Mouse (Mus musculus): ENCODE data around the gene Slc38a6. TPM values are rescaled to one million over a fixed set of nuclear protein-coding genes. Genes with fewer than 3 reads are reported as not detected.

Slc38a6 gene
- polyA plus RNA-seq, 1 experiment from 2014 or later = 7.3 TPM

DNA sequence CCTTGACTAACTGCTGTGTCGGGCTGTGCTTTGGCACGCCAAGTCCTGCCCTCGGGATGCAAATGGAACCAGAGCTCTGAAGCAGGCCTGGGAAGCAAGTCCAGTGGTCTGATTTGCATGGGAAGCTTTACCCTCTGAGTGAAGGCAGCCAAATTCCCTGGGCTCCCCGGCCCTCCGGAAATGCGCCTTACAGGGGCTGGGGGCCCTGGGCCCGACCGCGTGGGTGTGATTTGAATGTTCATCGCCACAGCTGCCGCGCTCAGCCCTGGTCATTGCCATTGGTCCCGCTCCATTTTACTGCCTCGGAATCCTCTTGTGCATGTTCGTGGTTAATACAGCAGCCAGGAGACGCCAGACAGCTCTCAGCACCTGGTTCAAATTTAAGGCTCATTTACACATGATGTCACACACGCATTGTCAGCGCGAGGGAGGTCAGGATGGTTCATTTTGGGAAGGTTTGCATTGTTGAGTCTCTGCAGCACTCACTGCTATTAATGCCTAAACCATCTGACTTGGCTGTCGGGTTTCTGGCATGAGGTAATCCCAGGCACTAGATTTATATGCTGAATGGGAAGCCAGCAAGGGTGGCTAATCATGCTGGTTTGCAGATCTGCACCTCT is 81.0 kb downstream of the Slc38a6 start:
- no peaks in the 10 kb centered on the region for H3K27me3 ChIP-seq (ENCODE audit: insufficient read depth, poor library complexity, severe bottlenecking)
- WGBS = 28% methylated on average over 20 of the region's 20 CpGs
- peaks cover 19% of the 10 kb centered on the region for H3K4me1 ChIP-seq
- H3K36me3 ChIP-seq = no peaks in the 10 kb centered on the region
- H3K9me3 ChIP-seq = no peaks in the 10 kb centered on the region
- H3K4me3 ChIP-seq = peak overlapping the region; percentile 10; the same call in 1 of the 2 replicates
- peak; percentile 72 for DNase-seq (ENCODE audit: low spot score)
- peak overlapping the region; percentile 68 for H3K27ac ChIP-seq

DNA sequence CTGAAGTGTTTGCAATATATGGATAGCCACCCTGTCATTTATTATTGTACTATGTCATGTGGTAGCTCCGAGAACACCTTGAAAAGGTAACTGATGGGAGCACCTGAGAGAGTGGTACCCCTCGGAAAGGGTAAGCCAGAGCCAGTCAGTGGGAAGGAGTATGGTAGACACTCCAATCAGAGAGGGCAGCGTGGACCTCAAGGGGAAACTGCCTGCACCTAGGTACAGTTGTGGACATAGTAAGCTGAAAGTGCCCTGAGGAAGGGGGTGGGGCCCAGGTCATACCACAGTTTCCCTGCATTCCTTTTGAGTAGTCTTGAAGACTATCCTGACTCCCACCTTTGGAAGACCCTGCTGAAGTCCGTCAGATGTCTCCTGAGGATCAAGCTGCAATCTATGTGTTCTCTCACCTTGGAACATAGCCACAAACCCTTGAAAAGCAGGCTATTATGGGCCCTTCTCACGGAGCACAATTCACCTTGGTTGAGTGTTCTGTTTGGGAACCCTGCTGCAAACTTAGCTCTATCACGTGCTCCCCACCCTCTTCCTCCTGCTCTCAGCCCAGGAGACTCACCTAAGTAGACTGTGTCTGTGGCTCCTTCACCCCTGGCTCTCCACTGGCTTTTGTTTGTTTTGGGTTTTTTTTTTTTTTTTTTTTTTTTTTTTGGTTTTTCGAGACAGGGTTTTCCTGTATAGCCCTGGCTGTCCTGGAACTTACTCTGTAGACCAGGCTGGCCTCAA is 82.5 kb downstream of the Slc38a6 start:
- DNase-seq (ENCODE audit: low spot score) = no peak
- Histone ChIP-seq H3K27me3 (ENCODE audit: insufficient read depth, poor library complexity, severe bottlenecking) (no peaks in the 10 kb centered on the region), H3K36me3 (no peaks in the 10 kb centered on the region), H3K4me3 (no peak overlapping the region), H3K9me3 (no peaks in the 10 kb centered on the region), H3K27ac (0 out of 2 replicates have a peak overlapping the region, but pooled peaks have one; percentile 29), H3K4me1 (peaks cover 19% of the 10 kb centered on the region)
- WGBS = 80% methylated on average over 7 of the region's 7 CpGs

DNA sequence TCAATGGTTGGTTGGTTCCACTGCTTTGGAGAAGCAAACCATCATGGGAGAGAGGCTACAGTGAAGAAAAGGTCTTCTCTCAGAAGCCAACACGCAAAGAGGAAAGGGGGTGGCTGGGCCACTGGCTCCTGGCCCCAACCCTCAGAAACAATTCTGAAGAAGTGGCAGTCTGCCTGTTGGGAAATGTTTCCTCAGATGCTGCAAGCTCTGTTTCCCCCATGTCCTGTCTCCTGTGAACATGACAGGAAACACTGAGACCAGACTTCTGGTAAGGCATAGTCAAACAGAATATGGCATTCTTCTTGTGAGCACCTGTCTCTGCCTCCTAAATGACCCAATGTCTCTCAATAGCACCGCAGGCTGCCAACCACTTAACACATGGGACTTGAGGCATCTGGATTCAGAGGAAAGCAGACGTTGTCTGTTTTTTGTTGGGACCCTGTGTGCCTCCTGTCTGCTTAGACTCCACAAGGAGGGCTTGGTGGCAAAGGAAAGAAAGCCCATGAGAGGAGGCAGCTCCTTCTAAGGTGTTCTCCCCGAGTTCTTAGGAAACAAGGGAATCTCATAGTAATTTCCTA is 83.9 kb downstream of the Slc38a6 start:
- Histone ChIP-seq H3K4me1 (peaks cover 19% of the 10 kb centered on the region), H3K27ac (no peak overlapping the region), H3K9me3 (no peaks in the 10 kb centered on the region), H3K36me3 (no peaks in the 10 kb centered on the region), H3K4me3 (no peak overlapping the region), H3K27me3 (ENCODE audit: insufficient read depth, poor library complexity, severe bottlenecking) (no peaks in the 10 kb centered on the region)
- 75% methylated on average over 4 of the region's 4 CpGs for WGBS
- DNase-seq (ENCODE audit: low spot score) = no peak

DNA sequence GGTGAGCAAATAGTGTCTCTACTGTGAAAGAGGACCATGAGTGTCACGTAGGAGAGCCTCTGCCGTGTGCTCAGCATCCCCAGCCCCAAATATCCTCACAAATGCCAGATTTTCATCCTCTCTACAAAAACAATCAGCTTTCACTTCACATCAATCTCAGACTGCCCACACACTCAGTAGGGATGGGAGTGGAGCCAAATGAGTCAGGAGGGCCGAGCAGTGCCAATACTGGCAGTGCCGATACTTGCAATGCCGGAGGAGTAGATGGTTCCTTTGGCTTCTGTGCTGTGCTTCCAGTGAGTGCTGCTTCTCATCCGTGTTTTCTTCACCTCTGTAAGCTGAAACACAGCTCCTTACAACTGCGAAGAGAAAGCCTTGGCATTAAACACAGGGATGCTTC is 84.6 kb downstream of the Slc38a6 start:
- Histone ChIP-seq H3K9me3 (no peaks in the 10 kb centered on the region), H3K36me3 (no peaks in the 10 kb centered on the region), H3K27me3 (ENCODE audit: insufficient read depth, poor library complexity, severe bottlenecking) (no peaks in the 10 kb centered on the region), H3K4me3 (no peak overlapping the region), H3K4me1 (peaks cover 19% of the 10 kb centered on the region), H3K27ac (no peak overlapping the region)
- DNase-seq (ENCODE audit: low spot score) = no peak
- 80% methylated on average over 7 of the region's 7 CpGs for WGBS

DNA sequence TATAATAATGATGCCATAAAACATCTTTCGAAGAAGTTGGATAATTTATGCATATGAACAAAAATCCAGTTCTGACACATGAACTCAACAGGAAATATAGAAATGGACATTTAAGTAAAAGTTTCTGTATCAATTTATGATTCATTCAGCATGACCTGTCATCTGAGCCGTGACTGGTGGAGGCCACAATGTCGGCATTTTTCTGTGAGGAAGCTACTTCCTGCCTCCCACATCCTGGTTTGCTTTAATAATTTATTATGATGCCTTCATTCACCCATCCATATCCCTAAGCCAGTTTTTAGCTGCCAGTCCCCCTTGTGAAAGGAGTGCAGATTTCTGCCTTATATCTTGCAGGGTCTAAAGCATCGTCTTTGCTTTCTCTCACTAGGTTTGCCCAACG is 91.4 kb downstream of the Slc38a6 start:
- WGBS = 85% methylated on average over 5 of the region's 5 CpGs
- Histone ChIP-seq H3K4me3 (no peak overlapping the region), H3K27me3 (ENCODE audit: insufficient read depth, poor library complexity, severe bottlenecking) (no peaks in the 10 kb centered on the region), H3K27ac (no peak overlapping the region), H3K4me1 (peaks cover 35% of the 10 kb centered on the region), H3K9me3 (no peaks in the 10 kb centered on the region), H3K36me3 (no peaks in the 10 kb centered on the region)
- peak; percentile 16 for DNase-seq (ENCODE audit: low spot score)

DNA sequence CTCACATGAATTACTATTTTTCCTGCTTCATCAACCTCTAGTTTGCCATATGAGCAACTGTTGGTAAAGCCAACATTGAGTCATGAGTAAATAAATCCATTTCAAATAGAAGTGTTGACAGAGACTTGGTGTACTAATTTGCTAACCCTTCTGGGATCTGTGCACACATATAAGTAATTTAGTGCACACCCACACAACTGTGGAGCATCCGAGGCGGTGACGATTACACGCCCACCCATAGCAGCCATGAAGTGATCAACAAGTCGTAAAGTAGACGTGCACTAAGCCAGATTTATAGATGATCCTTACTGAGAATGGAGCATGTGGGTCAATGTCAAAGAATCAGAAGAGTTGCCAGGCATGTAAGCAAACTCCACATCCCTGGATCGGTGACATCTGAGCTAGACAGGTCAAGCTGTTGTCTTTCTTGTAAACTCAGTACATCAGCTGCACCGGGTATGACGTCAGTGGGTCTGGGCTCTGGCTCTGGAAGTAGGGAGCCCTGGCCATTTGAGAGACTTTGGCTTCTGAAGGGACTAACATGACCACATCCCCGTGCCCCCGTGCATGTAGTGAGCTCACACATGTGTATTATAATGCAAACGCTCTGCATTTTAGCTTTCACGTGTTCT is 92.3 kb downstream of the Slc38a6 start:
- no peak overlapping the region for H3K27ac ChIP-seq
- H3K4me3 ChIP-seq = no peak overlapping the region
- H3K27me3 ChIP-seq (ENCODE audit: insufficient read depth, poor library complexity, severe bottlenecking) = no peaks in the 10 kb centered on the region
- peaks cover 43% of the 10 kb centered on the region for H3K4me1 ChIP-seq
- WGBS = 90% methylated on average over 13 of the region's 13 CpGs
- H3K9me3 ChIP-seq = no peaks in the 10 kb centered on the region
- DNase-seq (ENCODE audit: low spot score) = peak; percentile 70
- H3K36me3 ChIP-seq = no peaks in the 10 kb centered on the region

DNA sequence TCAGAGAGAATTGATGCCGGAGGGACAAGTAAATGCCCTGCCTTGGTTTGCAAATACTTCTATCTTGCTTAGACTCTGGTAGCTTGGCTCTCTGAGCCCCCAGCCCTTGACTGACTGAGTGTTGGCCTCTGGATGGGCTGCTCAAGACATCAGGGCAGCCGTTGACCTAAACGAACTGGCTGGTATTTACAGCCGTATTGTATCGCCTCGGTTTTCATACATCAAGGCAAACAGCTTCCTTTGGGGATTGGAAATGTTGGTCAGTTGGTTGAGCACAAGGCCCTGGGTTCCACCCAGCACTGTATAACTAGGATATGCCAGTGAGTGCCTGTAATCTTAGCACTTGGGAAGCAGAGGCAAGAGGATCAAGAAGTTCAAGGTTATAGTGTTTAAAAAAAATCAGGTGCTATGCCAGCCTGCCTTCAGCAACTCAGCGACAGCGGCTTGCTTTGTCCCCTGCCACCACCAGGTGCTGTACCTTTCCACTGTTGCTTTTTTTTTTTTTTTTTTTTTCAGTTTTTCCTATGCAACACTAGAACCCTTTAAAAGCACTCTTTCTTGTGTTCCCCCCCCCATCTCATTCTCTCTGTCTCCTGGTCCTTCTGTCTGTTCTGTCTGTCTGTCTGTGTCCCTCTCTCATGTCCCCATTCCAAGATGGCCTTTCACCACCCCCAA is 94.2 kb downstream of the Slc38a6 start:
- Histone ChIP-seq H3K4me1 (peaks cover 60% of the 10 kb centered on the region), H3K9me3 (no peaks in the 10 kb centered on the region), H3K27ac (peak overlapping the region; percentile 84)

DNA sequence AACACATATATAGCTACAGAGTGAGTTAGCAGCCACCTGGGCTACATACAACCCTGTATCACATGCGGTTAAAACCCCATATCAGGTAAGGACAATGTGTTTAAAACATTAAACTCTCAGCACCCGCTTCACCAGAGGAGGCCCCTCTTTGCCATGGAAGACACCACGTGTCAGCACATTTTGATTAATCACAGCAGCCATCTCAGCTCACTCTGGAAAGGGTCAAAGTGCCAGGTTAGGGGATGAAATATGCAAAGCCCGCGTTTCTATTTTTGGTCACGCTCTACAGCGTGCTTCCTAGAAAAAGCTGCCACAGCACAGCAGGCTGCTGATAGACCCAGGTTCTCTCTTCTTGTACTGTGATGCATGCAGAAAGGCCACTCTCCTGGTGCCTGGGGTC is 94.9 kb downstream of the Slc38a6 start:
- peaks cover 60% of the 10 kb centered on the region for H3K4me1 ChIP-seq
- 33% methylated on average over 7 of the region's 7 CpGs for WGBS
- H3K9me3 ChIP-seq = no peaks in the 10 kb centered on the region
- H3K27ac ChIP-seq = peak overlapping the region; percentile 84
- peak; percentile 73 for DNase-seq (ENCODE audit: low spot score)
- H3K36me3 ChIP-seq = no peaks in the 10 kb centered on the region
- no peaks in the 10 kb centered on the region for H3K27me3 ChIP-seq (ENCODE audit: insufficient read depth, poor library complexity, severe bottlenecking)
- H3K4me3 ChIP-seq = no peak overlapping the region

More for the DNA sequence above, 94.2 kb downstream of the Slc38a6 start:
- H3K36me3 ChIP-seq = no peaks in the 10 kb centered on the region
- no peak overlapping the region for H3K4me3 ChIP-seq
- 72% methylated on average over 8 of the region's 8 CpGs for WGBS
- no peaks in the 10 kb centered on the region for H3K27me3 ChIP-seq (ENCODE audit: insufficient read depth, poor library complexity, severe bottlenecking)
- DNase-seq (ENCODE audit: low spot score) = peak; percentile 68

DNA sequence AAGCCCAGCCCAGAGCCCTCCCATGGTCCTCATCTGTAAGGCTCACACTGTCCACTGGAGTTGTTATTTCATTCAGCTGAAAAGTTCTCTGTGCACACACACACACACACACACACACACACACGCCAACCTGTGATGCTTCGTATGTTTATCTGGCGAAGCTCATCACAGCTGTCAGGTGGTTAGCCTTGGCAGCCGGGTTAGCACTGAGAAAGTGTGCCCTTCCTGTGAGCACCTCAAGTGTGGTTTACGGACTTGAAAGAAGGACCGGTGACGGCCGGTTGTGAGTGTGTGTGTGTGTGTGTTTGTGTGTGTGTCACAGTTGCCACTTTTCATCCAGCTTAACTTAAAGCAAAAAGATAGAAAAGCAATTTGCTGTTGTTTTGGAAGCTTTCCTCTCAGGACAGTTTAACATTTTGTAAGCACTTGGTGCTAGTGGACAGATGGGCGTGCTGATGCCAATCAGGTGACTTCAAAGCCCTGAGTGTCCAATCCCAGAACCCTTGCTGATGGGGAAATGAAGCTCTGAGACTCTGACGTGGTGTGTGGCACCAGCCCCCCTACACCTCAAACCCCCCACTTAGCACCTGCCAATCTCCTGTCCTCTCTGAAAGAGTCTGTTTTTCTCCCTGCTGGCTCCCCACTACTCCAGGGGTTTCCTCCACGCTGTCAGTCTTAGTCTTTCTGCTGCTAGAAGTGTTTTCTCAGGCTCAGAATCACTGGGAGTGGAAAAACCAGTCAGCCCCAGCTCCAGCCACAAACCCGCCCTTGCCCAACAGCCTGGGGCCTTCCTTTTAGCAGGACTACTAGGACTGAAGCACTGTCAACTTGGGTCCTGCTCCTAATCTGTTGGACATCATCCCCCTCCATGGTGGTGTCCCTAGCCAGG is 96.0 kb downstream of the Slc38a6 start:
- Histone ChIP-seq H3K9me3 (no peaks in the 10 kb centered on the region), H3K36me3 (no peaks in the 10 kb centered on the region), H3K4me3 (no peak overlapping the region), H3K4me1 (peaks cover 66% of the 10 kb centered on the region), H3K27ac (peak overlapping the region; percentile 84), H3K27me3 (ENCODE audit: insufficient read depth, poor library complexity, severe bottlenecking) (no peaks in the 10 kb centered on the region)
- no peak for DNase-seq (ENCODE audit: low spot score)
- 66% methylated on average over 12 of the region's 12 CpGs for WGBS

DNA sequence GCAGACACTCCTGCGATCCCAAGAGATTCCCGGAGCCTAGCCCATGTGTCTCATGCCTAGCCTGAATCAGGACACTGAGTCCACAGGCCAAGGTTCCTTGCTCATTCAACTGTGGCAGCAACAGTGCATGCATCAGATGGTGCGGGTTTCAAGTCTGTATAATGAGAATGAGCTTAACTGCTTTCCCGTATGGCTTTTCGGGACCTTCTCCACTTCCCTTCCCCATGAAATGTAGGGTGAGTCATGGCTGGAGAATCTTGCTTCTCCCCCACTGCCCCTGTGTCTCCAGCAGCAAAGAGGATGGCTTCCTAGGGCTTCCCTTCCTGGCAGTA is 96.6 kb downstream of the Slc38a6 start:
- 48% methylated on average over 5 of the region's 5 CpGs for WGBS
- H3K9me3 ChIP-seq = no peaks in the 10 kb centered on the region
- DNase-seq (ENCODE audit: low spot score) = no peak
- peak overlapping the region; percentile 84 for H3K27ac ChIP-seq
- H3K36me3 ChIP-seq = no peaks in the 10 kb centered on the region
- no peak overlapping the region for H3K4me3 ChIP-seq
- H3K27me3 ChIP-seq (ENCODE audit: insufficient read depth, poor library complexity, severe bottlenecking) = no peaks in the 10 kb centered on the region
- H3K4me1 ChIP-seq = peaks cover 66% of the 10 kb centered on the region

DNA sequence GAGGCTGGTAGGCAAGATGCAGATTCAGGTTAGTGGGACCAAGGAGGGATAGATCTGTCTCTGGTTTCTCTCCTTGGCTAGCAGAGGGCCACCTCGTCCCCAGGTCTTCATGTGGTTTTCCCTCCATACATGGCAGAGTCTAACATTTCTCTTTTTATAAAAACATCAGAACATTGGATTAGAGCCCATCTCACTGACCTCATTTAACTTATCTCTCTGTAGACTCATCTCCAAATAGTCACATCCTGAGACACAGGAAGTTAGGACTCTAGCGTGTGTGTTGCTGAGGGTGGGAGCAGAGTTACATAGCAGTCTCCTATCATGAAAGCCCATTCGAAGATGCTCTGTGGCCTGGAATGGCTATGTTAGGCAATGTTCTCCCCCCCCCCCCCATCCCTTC is 97.3 kb downstream of the Slc38a6 start:
- DNase-seq (ENCODE audit: low spot score) = no peak
- Histone ChIP-seq H3K4me3 (no peak overlapping the region), H3K27ac (peak overlapping the region; percentile 84), H3K27me3 (ENCODE audit: insufficient read depth, poor library complexity, severe bottlenecking) (no peaks in the 10 kb centered on the region), H3K4me1 (peaks cover 66% of the 10 kb centered on the region), H3K9me3 (no peaks in the 10 kb centered on the region), H3K36me3 (no peaks in the 10 kb centered on the region)
- 52% methylated on average over 3 of the region's 3 CpGs for WGBS

DNA sequence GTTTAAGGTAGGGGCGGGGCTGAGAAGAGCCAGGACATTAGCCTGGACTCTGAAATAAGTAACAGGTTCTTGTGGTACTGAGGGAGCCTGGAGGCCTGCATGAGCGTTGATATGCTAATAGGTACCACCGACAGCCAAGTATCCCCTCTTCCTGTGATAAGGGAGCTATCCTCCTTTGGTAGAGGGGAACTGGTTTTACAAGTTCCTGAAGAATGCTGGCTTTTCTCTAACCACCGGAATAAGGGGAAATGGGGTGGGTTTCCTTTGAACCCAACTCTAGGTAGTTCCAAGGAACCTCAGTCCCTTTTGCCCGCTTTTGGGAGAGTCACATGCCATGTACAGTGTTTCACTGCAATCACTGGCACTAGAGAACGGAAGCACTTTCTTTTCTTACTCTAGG is 98.2 kb downstream of the Slc38a6 start:
- Histone ChIP-seq H3K27ac (peak overlapping the region; percentile 33; the same call in 1 of the 2 replicates), H3K36me3 (no peaks in the 10 kb centered on the region), H3K4me3 (no peak overlapping the region), H3K27me3 (ENCODE audit: insufficient read depth, poor library complexity, severe bottlenecking) (no peaks in the 10 kb centered on the region), H3K4me1 (peaks cover 68% of the 10 kb centered on the region), H3K9me3 (no peaks in the 10 kb centered on the region)
- 27% methylated on average over 6 of the region's 6 CpGs for WGBS
- DNase-seq (ENCODE audit: low spot score) = no peak

All from heart, embryonic 10.5 days (tissue).